Mouse (Mus musculus) midbrain, embryonic 14.5 days (tissue): Measurements from ENCODE around the gene Plpp1. TPM values are rescaled to one million over a fixed set of nuclear protein-coding genes. Genes with fewer than 3 reads are reported as not detected.

Experiments used
- ATAC-seq: fragments of 200-750 bp; cut with Nextera tagmentation; 2 replicates; pipeline ENCODE4 v1.8.0; 2017; ENCODE audit warnings: moderate number of reproducible peaks, moderate library complexity; ENCODE audit not compliant: low FRiP score, low TSS enrichment
- DNase-seq: peaks from one replicate; pipeline ENCODE4 v3.0.0-alpha.2; 2015
- H3K27ac ChIP-seq: fragments of 300-500 bp; sonication (generic); replicated peaks from 2 replicates; pipeline ENCODE4 v1.5.1; 2014; ENCODE audit warnings: mild to moderate bottlenecking, low read depth, low read length, moderate library complexity
- H3K27me3 ChIP-seq: fragments of 300-500 bp; sonication (generic); 2 replicates; pipeline ENCODE4 v1.6.1; 2014; ENCODE audit warnings: low read length, control low read depth, mixed read lengths; ENCODE audit not compliant: control insufficient read depth, insufficient read depth
- H3K36me3 ChIP-seq: fragments of 300-500 bp; sonication (generic); 2 replicates; pipeline ENCODE4 v1.6.1; 2014; ENCODE audit warnings: low read length, control low read depth; ENCODE audit not compliant: control insufficient read depth, insufficient read depth
- H3K4me1 ChIP-seq: fragments of 300-500 bp; sonication (generic); 2 replicates; pipeline ENCODE4 v1.6.1; 2014; ENCODE audit warnings: mild to moderate bottlenecking, antibody characterized with exemption, low read length, control low read depth; ENCODE audit not compliant: control insufficient read depth, insufficient read depth
- H3K4me2 ChIP-seq: fragments of 300-500 bp; sonication (generic); 2 replicates; pipeline ENCODE4 v1.6.1; 2014; ENCODE audit warnings: mild to moderate bottlenecking, low read length, moderate library complexity
- H3K4me3 ChIP-seq: fragments of 300-500 bp; sonication (generic); replicated peaks from 2 replicates; pipeline ENCODE4 v1.5.1; 2014; ENCODE audit warnings: low read depth, low read length
- H3K9ac ChIP-seq: fragments of 300-500 bp; sonication (generic); replicated peaks from 2 replicates; pipeline ENCODE4 v1.6.1; 2014; ENCODE audit warnings: mild to moderate bottlenecking, low read length, moderate library complexity
- H3K9me3 ChIP-seq: fragments of 300-500 bp; sonication (generic); 2 replicates; pipeline ENCODE4 v1.6.1; 2016; ENCODE audit warnings: low read length, control low read depth, mixed read lengths; ENCODE audit not compliant: control insufficient read depth
- WGBS: fragments of 180-500 bp; shearing (Covaris S2); extraction: QIAGEN DNeasy Blood & Tissue Kit; methylation state at CpG from one replicate; pipeline ENCODE4 v1.1.7; 2014; 5-methylcytosine and 5-hydroxymethylcytosine counted together
- polyA plus RNA-seq: library from polyadenylated mRNA; unstranded; fragments of >200 nt; fragmentation: Nextera tagmentation; extraction: Ambion mirVana; gene quantifications from 2 replicates; pipeline ENCODE4 v1.2.1, GENCODE M21; 2014

The Plpp1 gene
- polyA plus RNA-seq, 1 experiment from 2014 or later, result 48.3 TPM

- Histone ChIP-seq H3K4me3 (no peak overlapping the region), H3K9ac (no peak overlapping the region), H3K36me3 (peaks cover under 1% of the 10 kb centered on the region; the same call in 1 of the 2 replicates), H3K9me3 (no peaks in the 10 kb centered on the region), H3K27me3 (no peaks in the 10 kb centered on the region), H3K4me2 (no peak overlapping the region), H3K4me1 (no peaks in the 10 kb centered on the region), H3K27ac (no peak overlapping the region)
- no peak for DNase-seq
- no peak for ATAC-seq
- WGBS, result 72% methylated on average over 6 of the region's 6 CpGs
Observed at GRCm38 (mm10) chr13:112854402-112854801, 53.8 kb downstream of the Plpp1 start.

- WGBS, result 72% methylated on average over 7 of the region's 7 CpGs
Observed at GRCm38 (mm10) chr13:112857921-112858320, 57.3 kb downstream of the Plpp1 start.

GRCm38 (mm10) chr13:112859574-112860134 is 59.1 kb downstream of the Plpp1 start:
- DNase-seq, result no peak
- Histone ChIP-seq H3K4me1 (no peaks in the 10 kb centered on the region), H3K36me3 (peaks cover 22% of the 10 kb centered on the region), H3K4me3 (no peak overlapping the region), H3K9me3 (no peaks in the 10 kb centered on the region), H3K9ac (no peak overlapping the region), H3K27me3 (no peaks in the 10 kb centered on the region), H3K27ac (no peak overlapping the region), H3K4me2 (no peak overlapping the region)
- ATAC-seq, result no peak
- WGBS, result 94% methylated on average over 21 of the region's 21 CpGs

More at GRCm38 (mm10) chr13:112857921-112858320, 57.3 kb downstream of the Plpp1 start:
- Histone ChIP-seq H3K9ac (no peak overlapping the region), H3K4me1 (no peaks in the 10 kb centered on the region), H3K4me3 (no peak overlapping the region), H3K9me3 (no peaks in the 10 kb centered on the region), H3K27me3 (no peaks in the 10 kb centered on the region), H3K27ac (no peak overlapping the region), H3K36me3 (peaks cover 10% of the 10 kb centered on the region; the same call in 1 of the 2 replicates), H3K4me2 (no peak overlapping the region)
- ATAC-seq, result no peak
- DNase-seq, result no peak

- H3K36me3 ChIP-seq, result peaks cover 27% of the 10 kb centered on the region
- no peaks in the 10 kb centered on the region for H3K4me1 ChIP-seq
- WGBS, result 89% methylated on average over 2 of the region's 2 CpGs
- H3K9me3 ChIP-seq, result no peaks in the 10 kb centered on the region
- H3K27ac ChIP-seq, result no peak overlapping the region
- no peaks in the 10 kb centered on the region for H3K27me3 ChIP-seq
- H3K4me3 ChIP-seq, result no peak overlapping the region
- ATAC-seq, result no peak
- H3K9ac ChIP-seq, result no peak overlapping the region
- H3K4me2 ChIP-seq, result no peak overlapping the region
- DNase-seq, result no peak
Observed at GRCm38 (mm10) chr13:112860370-112860769, 59.8 kb downstream of the Plpp1 start.

DNA sequence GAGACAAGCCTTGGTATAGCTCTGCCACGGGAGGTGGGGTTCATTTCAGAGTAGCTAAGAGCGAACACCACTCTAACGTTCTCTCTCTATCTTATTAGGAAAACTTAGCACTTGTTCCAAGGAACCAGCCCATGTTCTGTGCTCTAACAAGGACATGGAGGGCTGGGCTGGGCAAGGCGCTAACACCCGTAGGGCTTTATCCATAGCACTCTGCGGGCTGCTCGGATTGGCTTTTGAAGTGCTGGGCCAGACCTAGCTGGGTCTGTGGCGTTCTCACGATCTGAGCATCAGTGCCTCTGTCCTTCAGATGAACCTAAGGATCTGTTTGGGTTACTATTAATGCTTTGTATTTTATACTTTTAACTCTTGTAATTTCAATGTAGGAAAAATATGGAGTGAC is 60.3 kb downstream of the Plpp1 start:
- Histone ChIP-seq H3K27me3 (no peaks in the 10 kb centered on the region), H3K27ac (no peak overlapping the region), H3K4me3 (no peak overlapping the region), H3K4me1 (no peaks in the 10 kb centered on the region), H3K4me2 (no peak overlapping the region), H3K9ac (no peak overlapping the region), H3K36me3 (peaks cover 33% of the 10 kb centered on the region), H3K9me3 (no peaks in the 10 kb centered on the region)
- WGBS, result 95% methylated on average over 9 of the region's 9 CpGs
- DNase-seq (no peak), ATAC-seq (no peak)

DNA sequence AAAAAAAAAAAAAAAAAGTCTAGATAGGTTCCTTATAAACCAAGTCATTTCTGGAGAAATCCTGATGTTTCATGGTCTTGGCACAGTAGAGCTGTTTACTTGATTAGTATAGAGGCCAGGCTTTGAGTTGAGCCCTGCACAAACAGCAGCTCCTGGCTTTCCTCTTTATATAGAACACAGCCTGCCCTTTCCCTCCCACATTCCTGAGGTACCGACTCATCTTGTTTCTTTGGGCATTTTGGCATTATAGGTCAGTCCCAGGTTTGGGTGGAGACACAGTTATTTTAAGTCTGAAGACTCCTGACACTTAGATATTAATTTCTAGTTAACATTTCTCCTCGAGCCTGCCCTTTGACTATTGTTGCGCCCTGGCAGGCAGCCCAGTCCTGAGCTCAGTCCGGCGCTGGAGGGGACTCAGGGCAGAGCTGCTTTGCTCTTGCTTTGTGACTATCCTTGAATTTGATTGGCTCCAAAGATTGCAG is 61.3 kb downstream of the Plpp1 start:
- H3K36me3 ChIP-seq, result peaks cover 42% of the 10 kb centered on the region
- no peaks in the 10 kb centered on the region for H3K27me3 ChIP-seq
- no peak overlapping the region for H3K4me2 ChIP-seq
- ATAC-seq (no peak), DNase-seq (peak; percentile 55)
- no peak overlapping the region for H3K27ac ChIP-seq
- no peak overlapping the region for H3K9ac ChIP-seq
- H3K4me1 ChIP-seq, result no peaks in the 10 kb centered on the region
- H3K4me3 ChIP-seq, result no peak overlapping the region
- 41% methylated on average over 5 of the region's 5 CpGs for WGBS
- H3K9me3 ChIP-seq, result no peaks in the 10 kb centered on the region

DNA sequence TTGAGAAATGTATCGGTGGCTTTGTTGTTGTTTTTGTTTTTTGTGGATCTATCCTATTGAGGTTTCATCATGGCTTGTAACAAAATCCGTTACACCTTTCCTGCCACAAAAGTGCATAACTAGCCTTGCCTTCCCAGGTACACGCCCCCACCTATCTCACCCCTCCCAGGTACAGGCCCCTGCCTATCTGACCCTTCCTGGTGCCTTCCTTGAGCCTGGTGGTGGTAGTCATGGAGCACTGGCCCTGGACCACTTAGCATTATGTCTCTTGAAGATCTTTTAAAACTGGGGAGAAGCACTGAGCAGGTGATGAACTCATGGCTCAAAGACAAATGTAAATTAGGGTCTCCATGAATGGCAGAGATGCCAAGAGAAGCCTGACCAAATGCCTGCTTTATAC is 61.8 kb downstream of the Plpp1 start:
- Histone ChIP-seq H3K9ac (no peak overlapping the region), H3K4me1 (no peaks in the 10 kb centered on the region), H3K27ac (no peak overlapping the region), H3K27me3 (no peaks in the 10 kb centered on the region), H3K4me3 (no peak overlapping the region), H3K36me3 (peaks cover 47% of the 10 kb centered on the region), H3K9me3 (no peaks in the 10 kb centered on the region), H3K4me2 (no peak overlapping the region)
- 71% methylated on average over 3 of the region's 3 CpGs for WGBS
- no peak for ATAC-seq
- DNase-seq, result no peak

DNA sequence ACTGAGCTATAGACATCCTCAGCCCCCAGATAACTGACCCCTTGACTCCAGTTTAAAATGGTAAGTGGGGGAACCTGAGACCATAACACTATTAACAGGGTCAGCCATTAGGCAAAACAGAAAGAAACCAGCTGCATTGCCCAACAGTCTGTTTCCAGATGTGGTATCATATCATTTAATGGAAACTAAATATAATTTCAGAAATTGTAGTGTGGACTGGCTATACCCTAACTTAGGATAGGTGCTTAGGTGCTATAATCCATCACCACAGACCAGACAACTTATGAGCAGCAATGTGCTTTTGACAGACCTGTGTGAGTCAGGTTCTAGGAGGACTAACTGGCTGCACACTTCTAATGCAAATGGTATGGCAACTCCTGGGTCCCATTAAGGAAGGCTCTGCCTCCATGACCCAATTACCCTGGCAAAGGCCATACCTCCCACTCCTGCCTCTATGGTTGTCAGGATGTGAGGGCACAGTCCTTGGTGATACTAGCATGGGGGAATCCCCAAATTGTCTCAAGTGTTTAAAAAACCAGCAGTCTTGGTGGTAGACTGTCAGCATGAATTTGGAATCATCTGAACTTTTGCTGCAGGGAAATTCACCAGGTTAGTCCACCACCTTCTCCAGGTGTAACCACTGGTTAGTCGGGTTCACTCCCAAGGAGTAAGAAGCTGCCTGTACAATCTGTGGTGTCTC is 62.5 kb downstream of the Plpp1 start:
- Histone ChIP-seq H3K4me3 (no peak overlapping the region), H3K9ac (no peak overlapping the region), H3K27me3 (no peaks in the 10 kb centered on the region), H3K4me1 (no peaks in the 10 kb centered on the region), H3K9me3 (no peaks in the 10 kb centered on the region), H3K36me3 (peaks cover 55% of the 10 kb centered on the region), H3K27ac (no peak overlapping the region), H3K4me2 (no peak overlapping the region)
- WGBS, result 94% methylated on average over 1 of the region's 1 CpGs
- ATAC-seq, result no peak
- DNase-seq, result no peak

DNA sequence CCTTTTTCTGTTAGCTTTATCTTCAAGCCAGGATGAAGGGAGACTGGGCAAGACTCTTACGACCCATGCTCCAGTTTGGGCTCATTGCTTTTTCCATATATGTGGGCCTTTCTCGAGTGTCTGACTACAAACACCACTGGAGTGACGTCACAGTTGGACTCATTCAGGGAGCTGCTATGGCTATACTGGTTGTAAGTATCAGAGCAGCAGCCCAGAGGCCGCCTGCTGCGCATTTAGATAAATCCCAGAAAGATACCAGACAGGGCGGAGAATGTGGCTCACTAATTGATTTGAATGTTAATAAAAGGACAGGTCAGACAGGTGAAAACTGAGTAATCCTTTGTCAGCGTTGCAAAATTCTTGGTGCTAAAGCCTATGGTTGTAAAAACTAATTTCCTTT is 66.2 kb downstream of the Plpp1 start:
- Histone ChIP-seq H3K9ac (no peak overlapping the region), H3K27me3 (no peaks in the 10 kb centered on the region), H3K4me2 (no peak overlapping the region), H3K9me3 (no peaks in the 10 kb centered on the region), H3K4me1 (no peaks in the 10 kb centered on the region), H3K36me3 (peaks cover 81% of the 10 kb centered on the region), H3K27ac (no peak overlapping the region), H3K4me3 (no peak overlapping the region)
- WGBS, result 93% methylated on average over 7 of the region's 7 CpGs
- DNase-seq, result no peak
- no peak for ATAC-seq
